Mouse (Mus musculus) left cerebral cortex, postnatal 25 days (tissue): ENCODE results near the gene Casc4. TPM values are rescaled to one million over a fixed set of nuclear protein-coding genes. Genes with fewer than 3 reads are reported as not detected.
A peak's percentile ranks its signal among the peaks of the same experiment; 100 is the strongest.
"Not testable (repeated sequence)": the region's sequence is repeated elsewhere in the genome, so short reads cannot be mapped to it uniquely, and the experiment has no call there.

Experiments used
- DNase-seq, 2 experiments: peaks; one replicate each; pipeline ENCODE4 v3.0.0; 2022; ENCODE audit warnings: low spot score in 2 of 2, mixed read lengths in 1 of 2
- intact Hi-C: fragments of 180-260 bp; cut with DNase I; formaldehyde crosslinking; loops from one replicate; pipeline ENCODE4 v1.15.1; 2025
- total RNA-seq, 2 experiments: library from RNA; stranded (reverse); gene quantifications; 2 replicates each; pipeline ENCODE4 v1.2.3; 2021

Casc4 gene
- total RNA-seq, 2 experiments from 2014 or later, result 113 to 119 TPM

GRCm38 (mm10) chr2:121895261-121895660, 28.5 kb downstream of the Casc4 start:
- DNase-seq, result no peak
- intact Hi-C loops, result no loop called here

- intact Hi-C loops, result no loop called here
- no peak for DNase-seq
These were observed 30.1 kb downstream of the Casc4 start for GRCm38 (mm10) chr2:121896825-121897224.

DNA sequence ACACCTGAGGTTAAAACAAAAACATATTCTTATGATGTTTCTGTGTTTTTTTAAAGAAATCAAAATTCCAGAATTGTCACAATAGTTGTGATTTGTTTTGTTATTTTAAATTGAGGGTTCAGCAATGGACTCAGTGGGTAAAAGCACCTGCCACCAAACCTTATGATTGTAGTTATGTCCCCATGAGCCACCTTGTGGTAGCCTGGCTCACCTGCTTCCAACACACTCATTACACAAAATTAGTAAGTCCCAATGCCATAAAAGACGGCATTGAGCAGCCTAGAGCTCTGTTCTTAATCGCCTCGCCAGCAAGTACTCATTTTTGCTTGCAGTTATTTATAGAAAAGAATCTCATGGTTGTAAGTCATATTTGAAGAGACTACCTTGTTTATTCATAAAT, 43.2 kb downstream of the Casc4 start:
- intact Hi-C loops, result no loop called here
- no peak for DNase-seq

DNA sequence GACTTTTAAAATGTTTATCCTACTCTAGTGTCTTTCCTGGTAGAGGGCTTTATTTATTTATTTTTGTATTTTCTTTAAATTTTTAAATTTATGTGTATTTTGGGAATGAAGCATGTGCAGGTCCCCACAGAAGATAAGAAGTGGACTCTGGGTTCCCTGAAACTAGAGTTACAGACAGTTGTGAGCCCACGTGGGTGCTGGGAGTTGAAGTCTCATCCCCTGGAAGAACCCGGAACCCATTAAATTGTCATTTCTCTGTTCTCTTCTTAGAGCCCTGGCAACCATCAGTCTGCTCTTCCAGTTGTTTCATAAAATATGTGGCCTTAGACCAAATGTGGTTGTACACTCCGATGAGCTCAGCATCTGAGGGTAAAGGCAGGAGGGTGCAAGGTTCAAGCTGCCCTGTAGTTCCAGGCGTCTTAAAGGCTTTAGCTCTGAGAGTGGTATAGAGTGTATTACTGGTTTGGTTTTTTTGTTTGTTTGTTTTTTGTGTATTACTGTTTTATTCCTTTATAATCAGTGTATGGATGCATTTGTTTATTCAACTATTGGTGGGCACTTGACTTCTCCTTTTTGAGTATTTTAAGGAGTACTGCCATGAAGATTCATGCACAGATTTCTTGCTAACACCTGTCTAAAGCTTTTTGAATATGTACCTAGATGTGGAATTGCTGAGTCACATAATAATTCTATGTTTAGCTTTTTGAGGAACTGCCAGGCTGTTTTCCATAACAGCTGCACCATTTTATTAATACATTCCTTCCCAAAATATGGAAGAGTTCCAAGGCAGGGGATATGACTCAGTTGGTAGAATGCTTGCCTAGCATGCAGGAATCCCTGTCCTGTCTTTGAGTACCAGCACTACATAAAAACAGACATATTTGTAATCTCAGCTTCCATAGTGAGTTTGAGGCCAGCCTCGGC, 49.5 kb downstream of the Casc4 start:
- intact Hi-C loops, result no loop called here

GRCm38 (mm10) chr2:121937624-121938023, 70.9 kb downstream of the Casc4 start:
- intact Hi-C loops, DNase-seq: not testable (repeated sequence)

More for the DNA sequence above, 49.5 kb downstream of the Casc4 start:
- peak; percentile 26 to 53 for DNase-seq

DNA sequence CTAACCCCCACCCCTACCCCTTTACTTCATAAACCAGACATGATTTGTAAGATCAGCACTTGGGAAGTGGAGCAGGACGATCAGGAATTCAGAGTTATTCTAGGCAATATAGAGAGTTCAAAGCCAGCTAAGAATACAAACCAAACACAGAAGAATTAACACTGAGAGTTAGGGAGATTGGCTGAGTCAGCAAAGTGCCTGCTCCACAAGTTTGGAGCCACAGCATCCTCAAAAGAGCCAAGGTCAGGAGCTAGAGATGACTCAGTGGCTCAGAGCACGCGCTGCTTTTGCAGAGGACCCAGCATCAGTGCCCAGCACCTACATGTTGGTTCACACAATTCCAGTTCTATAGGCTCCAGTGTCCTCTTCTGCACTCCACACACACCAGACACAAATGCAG, 76.6 kb downstream of the Casc4 start:
- DNase-seq, result no peak
- intact Hi-C loops, result no loop called here

- DNase-seq, result peak in 1 of 2 experiments; percentile 6
- intact Hi-C loops, result no loop called here
These were observed 88.3 kb downstream of the Casc4 start for GRCm38 (mm10) chr2:121954971-121955656.

- peak; percentile 93 to 95 for DNase-seq
- intact Hi-C loops, result loop anchor here (2.0 kb wide), 2 partner anchors 73 to 89 kb away; partner anchors contain the start of genes Casc4 and Eif3j1
These were observed 89.0 kb downstream of the Casc4 start, which contains the start of the genes Ctdspl2 and Mageb3 for GRCm38 (mm10) chr2:121955765-121956223. Ctdspl2 (plus strand) TSS chr2:121956001. Mageb3 (minus strand) TSS chr2:121956092.

- peak; percentile 93 to 96 for DNase-seq
- intact Hi-C loops, result loop anchor here (2.0 kb wide), 2 partner anchors 72 to 90 kb away; partner anchors contain the start of genes Casc4 and Eif3j1
These were observed 89.7 kb downstream of the Casc4 start for GRCm38 (mm10) chr2:121956224-121957018.

DNA sequence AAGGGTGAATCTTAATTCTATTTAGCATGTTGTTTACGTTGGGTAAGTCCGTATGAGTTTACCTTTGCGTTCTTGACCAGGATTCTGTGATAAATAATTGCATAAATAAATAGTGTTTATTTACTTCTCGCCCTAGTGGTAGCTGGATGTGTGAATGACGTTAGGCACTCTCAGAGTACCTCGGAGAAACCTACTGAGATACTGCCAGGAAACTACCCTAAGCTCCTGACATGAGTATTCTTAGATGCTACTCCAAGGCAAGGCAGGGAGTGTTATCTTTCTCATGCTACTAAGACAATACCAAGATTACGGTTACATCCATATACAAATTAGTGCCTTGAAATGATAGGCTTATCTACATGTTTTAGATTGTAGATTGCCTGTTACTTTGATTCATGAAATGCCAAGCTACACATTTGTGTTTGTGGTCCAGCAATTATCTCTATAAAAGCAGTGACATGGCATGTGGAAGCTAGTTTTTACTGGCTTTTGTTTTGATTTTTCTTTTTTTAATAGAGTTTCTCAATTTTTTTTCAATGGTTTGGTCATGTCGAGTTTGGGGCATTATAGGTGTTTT, 90.5 kb downstream of the Casc4 start:
- intact Hi-C loops, result loop anchor here (2.0 kb wide), 2 partner anchors 71 to 91 kb away; partner anchors contain the start of genes Casc4 and Eif3j1

More for the DNA sequence above, 90.5 kb downstream of the Casc4 start:
- no peak for DNase-seq

Other genes with a start within 250 kb of the Casc4 start
- 10 to 100 TPM; 46.4 to 51.6 TPM for gene Frmd5, start 59.9 kb upstream of the Casc4 start, total RNA-seq
- 10 to 100 TPM; 35.9 to 38.3 TPM for gene Ctdspl2, start 89.0 kb downstream of the Casc4 start, total RNA-seq
- under 1 TPM in 1 of 2 experiments, not detected in 1; 0.18 TPM for gene Mageb3, start 89.1 kb downstream of the Casc4 start, total RNA-seq
- gene Eif3j1, start 161.6 kb downstream of the Casc4 start, total RNA-seq, result 10 to 100 TPM; 19.3 to 20.5 TPM